Mouse (Mus musculus) testis, adult 2 months (tissue): Measurements from ENCODE around the gene Adgrl2. TPM values are rescaled to one million over a fixed set of nuclear protein-coding genes. Genes with fewer than 3 reads are reported as not detected.

Experiments used
- H3K27ac ChIP-seq: fragments of 200-500 bp; 2 replicates; pipeline ENCODE4 v1.5.1; 2012; ENCODE audit warnings: low read depth, low read length; ENCODE audit not compliant: control insufficient read depth, insufficient read depth
- H3K27me3 ChIP-seq: fragments of 200-500 bp; 2 replicates; pipeline ENCODE4 v1.6.1; 2012; ENCODE audit warnings: mild to moderate bottlenecking, low read length, moderate library complexity; ENCODE audit not compliant: control insufficient read depth, insufficient read depth
- H3K36me3 ChIP-seq: fragments of 200-500 bp; 2 replicates; pipeline ENCODE4 v1.6.1; 2012; ENCODE audit warnings: mild to moderate bottlenecking, low read length; ENCODE audit not compliant: control insufficient read depth, insufficient read depth
- H3K4me1 ChIP-seq: fragments of 200-500 bp; 2 replicates; pipeline ENCODE4 v1.6.1; 2012; ENCODE audit warnings: low read length; ENCODE audit not compliant: control insufficient read depth, insufficient read depth
- H3K4me3 ChIP-seq: fragments of 200-500 bp; 2 replicates; pipeline ENCODE4 v1.5.1; 2012; ENCODE audit warnings: low read depth, mild to moderate bottlenecking, low read length, moderate library complexity, mixed read lengths; ENCODE audit not compliant: control insufficient read depth
- CTCF ChIP-seq: fragments of 200-500 bp; IDR thresholded peaks from 2 replicates; pipeline ENCODE4 v1.5.1; 2012; ENCODE audit warnings: low read depth, mild to moderate bottlenecking, inconsistent platforms, low read length, moderate library complexity; ENCODE audit not compliant: control insufficient read depth, insufficient read depth, insufficient replicate concordance
- POLR2A ChIP-seq: fragments of 200-500 bp; IDR thresholded peaks from 2 replicates; pipeline ENCODE4 v1.6.1; 2012; ENCODE audit warnings: low read depth, mild to moderate bottlenecking, inconsistent platforms, low read length, moderate library complexity; ENCODE audit not compliant: control insufficient read depth
- polyA plus RNA-seq: library from polyadenylated mRNA; depleted of rRNA; stranded (reverse); fragments of >200 nt; gene quantifications from 2 replicates; pipeline ENCODE4 v1.2.3, GENCODE M21; 2012

Gene Adgrl2
- polyA plus RNA-seq, 1 experiment = 12.9 TPM

GRCm38 (mm10) chr3:148907024-148907778 lies 83.2 kb downstream of the Adgrl2 start:
- H3K4me1 ChIP-seq = no peaks in the 10 kb centered on the region
- no peak overlapping the region for H3K27ac ChIP-seq
- H3K4me3 ChIP-seq = no peak overlapping the region
- TF ChIP-seq POLR2A (no peak), CTCF (no peak)
- H3K36me3 ChIP-seq = no peaks in the 10 kb centered on the region
- no peaks in the 10 kb centered on the region for H3K27me3 ChIP-seq

- H3K4me1 ChIP-seq = no peaks in the 10 kb centered on the region
- no peaks in the 10 kb centered on the region for H3K27me3 ChIP-seq
- no peak overlapping the region for H3K27ac ChIP-seq
- no peak overlapping the region for H3K4me3 ChIP-seq
- H3K36me3 ChIP-seq = no peaks in the 10 kb centered on the region
- no peak for TF ChIP-seq POLR2A
- no peak for TF ChIP-seq CTCF
Measured at GRCm38 (mm10) chr3:148905906-148906779, 84.2 kb downstream of the Adgrl2 start.

GRCm38 (mm10) chr3:148905435-148905834 lies 84.9 kb downstream of the Adgrl2 start:
- H3K27me3 ChIP-seq = no peaks in the 10 kb centered on the region

GRCm38 (mm10) chr3:148899857-148900256 lies 90.5 kb downstream of the Adgrl2 start:
- Histone ChIP-seq H3K4me1 (no peaks in the 10 kb centered on the region), H3K27ac (no peak overlapping the region), H3K27me3 (no peaks in the 10 kb centered on the region), H3K36me3 (no peaks in the 10 kb centered on the region), H3K4me3 (no peak overlapping the region)
- TF ChIP-seq POLR2A (no peak), CTCF (no peak)

More at GRCm38 (mm10) chr3:148905435-148905834, 84.9 kb downstream of the Adgrl2 start:
- Histone ChIP-seq H3K27ac (no peak overlapping the region), H3K4me1 (no peaks in the 10 kb centered on the region), H3K36me3 (no peaks in the 10 kb centered on the region), H3K4me3 (no peak overlapping the region)
- TF ChIP-seq POLR2A = no peak
- TF ChIP-seq CTCF = no peak

GRCm38 (mm10) chr3:148899416-148899815 lies 90.9 kb downstream of the Adgrl2 start:
- no peaks in the 10 kb centered on the region for H3K4me1 ChIP-seq

GRCm38 (mm10) chr3:148898535-148899250 lies 91.7 kb downstream of the Adgrl2 start:
- no peak overlapping the region for H3K4me3 ChIP-seq
- TF ChIP-seq POLR2A = no peak
- TF ChIP-seq CTCF = no peak
- no peaks in the 10 kb centered on the region for H3K4me1 ChIP-seq
- H3K27ac ChIP-seq = no peak overlapping the region
- H3K27me3 ChIP-seq = no peaks in the 10 kb centered on the region
- H3K36me3 ChIP-seq = no peaks in the 10 kb centered on the region

More at GRCm38 (mm10) chr3:148899416-148899815, 90.9 kb downstream of the Adgrl2 start:
- H3K36me3 ChIP-seq = no peaks in the 10 kb centered on the region
- no peaks in the 10 kb centered on the region for H3K27me3 ChIP-seq
- H3K27ac ChIP-seq = no peak overlapping the region
- TF ChIP-seq CTCF = no peak
- TF ChIP-seq POLR2A = no peak
- no peak overlapping the region for H3K4me3 ChIP-seq
